Mouse (Mus musculus): Measurements from ENCODE around the gene Rpl22. TPM values are rescaled to one million over a fixed set of nuclear protein-coding genes. Genes with fewer than 3 reads are reported as not detected.

Rpl22 gene
- polyA plus RNA-seq (2015; fragmentation: Nextera tagmentation; extraction: Ambion mirVana), result 252 and 255 TPM in 2 replicates

DNA sequence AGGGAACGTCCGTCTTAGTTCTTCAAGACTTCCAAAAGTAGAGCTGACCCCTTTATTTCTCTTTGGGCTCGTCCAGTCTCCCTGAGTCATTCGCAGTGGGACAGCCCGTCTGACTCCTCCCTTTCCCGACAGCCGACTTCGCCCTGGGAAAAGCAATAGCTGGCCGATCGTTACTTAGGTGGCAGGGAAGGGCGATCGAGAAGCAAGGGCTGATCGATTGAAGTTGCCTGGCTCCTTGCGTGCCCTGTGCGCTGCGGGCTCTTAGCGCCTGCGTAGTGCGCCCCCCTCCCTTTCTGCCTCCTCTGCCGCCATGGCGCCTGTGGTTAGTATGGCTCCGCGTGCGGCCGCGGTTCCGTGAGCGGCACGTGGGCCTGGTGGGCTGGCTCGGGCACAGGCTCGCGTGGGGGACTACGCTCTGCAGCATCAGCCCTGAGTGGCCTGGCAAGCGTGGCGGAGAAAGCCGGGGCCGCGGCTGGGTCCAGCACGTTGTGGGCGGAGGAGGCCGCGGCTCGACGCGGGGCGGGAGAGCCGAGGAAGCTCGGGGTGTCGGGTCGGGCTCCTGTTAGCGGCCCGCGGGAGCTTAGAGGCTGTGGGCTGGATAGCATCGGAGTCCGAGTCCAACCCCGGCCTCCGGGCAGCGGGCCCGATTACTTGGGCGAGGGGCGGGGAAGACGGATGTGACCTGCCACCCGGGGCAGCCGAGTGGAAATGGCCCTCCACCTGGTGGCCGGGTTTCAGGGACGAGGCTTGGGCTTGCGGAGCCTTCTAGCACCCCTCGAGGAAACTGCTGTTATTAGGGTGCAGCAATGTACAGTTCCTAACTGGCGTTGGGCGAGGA is at the start of gene Rpl22:
Rpl22 (plus strand) TSS at position 169 of the 838 bp plus-strand sequence.

DNA sequence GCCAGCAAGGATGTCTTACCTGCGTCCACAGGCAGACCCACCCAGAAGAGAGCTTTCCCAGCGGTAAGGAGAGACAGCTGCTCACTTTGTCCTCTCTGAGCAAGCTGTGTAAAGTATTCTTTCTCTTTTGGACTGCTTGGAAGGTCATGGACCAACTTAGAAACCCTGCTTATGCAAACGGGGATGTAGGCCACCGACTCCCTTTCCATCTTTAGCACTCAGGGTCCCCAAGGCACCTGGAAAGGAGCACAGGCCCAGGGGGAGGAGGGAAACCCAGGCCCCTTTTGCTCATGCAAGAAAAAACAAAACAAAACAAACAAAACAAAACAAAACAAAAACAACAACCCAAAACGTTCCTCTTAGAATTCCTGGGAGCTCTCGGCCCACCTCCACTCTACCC is 34.0 kb upstream of the Rpl22 start, which contains the start of gene Hes3:
Hes3 (minus strand) TSS at position 101 of the 400 bp plus-strand sequence.

DNA sequence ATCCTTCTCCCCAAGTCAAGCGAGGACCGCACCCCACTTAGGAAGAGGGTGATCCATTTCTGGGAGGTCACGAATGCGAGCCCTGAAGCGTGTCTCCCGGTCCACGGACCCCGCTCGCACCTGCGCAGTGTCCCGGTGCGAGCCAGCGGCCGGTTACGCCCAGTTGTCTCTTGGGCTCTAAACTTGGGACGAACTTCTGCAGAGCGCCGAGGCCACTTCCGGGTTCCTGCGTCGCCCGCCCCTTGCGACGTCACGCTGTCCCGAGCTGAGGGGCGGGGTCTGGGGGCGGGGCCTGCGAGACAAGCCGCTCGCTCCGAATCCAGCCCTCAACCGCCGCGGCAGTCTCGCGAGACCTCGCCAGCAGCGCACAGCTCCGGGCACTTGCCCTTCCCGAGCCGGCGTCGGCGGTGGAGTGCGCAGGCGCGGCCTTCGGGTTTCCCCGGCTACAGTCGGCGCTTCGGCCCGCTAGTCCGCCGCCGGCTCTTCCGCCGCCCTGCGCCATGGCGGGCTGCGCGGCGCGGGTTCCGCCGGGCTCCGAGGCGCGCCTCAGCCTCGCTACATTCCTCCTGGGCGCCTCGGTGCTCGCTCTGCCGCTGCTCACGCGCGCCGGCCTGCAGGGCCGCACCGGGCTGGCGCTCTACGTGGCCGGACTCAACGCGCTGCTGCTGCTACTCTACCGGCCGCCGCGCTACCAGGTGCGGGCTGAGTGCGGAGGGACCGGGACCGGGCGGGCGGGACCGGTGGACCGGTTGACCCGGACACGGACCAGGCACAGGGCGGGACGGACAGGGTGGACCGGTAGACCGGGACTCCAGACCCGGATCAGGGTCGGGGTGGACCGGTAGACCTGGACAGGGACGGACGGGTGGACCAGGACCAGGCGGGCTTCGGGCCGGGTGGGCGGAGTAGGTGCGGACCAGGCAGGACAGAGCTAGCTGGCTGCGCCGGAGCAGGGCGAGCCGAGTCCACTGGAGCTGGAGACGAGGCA is 28.4 kb upstream of the Rpl22 start, which contains the start of gene Icmt:
Icmt (plus strand) TSS at position 354 of the 988 bp plus-strand sequence.

DNA sequence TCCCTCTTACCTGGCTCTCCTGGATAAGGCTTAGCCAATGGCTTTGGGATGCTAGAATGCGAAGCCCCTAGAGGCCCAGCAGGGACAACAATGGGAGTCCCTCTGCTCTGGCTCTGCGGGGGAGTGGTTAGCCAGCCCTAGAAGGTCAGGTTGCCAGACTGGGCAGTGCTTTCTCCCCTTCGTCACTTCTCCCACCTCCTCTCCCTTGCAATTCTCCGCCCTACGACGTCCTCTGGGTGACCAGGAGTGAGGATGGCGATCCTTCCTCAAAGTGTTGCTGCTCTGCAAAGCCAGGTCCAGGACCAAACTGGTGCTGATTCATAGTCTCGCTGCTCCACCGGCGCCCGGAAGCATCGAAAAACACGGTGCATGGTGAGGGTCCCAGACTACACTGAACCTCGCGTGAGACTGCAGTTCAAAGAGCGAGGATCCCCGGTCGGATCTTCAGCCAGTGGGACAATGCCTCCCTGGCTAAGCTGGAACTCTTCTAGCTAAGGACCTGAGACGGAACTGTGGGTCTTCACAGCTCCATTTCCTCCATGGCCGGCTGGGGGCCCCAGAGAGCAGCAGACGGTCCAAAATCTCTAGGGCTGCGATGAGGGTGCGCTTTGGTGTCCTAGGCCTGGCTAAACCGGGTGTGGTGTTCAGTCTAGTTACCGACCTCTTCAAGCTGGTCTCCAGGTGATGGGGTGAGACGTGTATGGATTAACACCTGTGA is 6.9 kb upstream of the Rpl22 start, which contains the start of gene Rnf207:
Rnf207 (minus strand) TSS at position 477 of the 718 bp plus-strand sequence.

DNA sequence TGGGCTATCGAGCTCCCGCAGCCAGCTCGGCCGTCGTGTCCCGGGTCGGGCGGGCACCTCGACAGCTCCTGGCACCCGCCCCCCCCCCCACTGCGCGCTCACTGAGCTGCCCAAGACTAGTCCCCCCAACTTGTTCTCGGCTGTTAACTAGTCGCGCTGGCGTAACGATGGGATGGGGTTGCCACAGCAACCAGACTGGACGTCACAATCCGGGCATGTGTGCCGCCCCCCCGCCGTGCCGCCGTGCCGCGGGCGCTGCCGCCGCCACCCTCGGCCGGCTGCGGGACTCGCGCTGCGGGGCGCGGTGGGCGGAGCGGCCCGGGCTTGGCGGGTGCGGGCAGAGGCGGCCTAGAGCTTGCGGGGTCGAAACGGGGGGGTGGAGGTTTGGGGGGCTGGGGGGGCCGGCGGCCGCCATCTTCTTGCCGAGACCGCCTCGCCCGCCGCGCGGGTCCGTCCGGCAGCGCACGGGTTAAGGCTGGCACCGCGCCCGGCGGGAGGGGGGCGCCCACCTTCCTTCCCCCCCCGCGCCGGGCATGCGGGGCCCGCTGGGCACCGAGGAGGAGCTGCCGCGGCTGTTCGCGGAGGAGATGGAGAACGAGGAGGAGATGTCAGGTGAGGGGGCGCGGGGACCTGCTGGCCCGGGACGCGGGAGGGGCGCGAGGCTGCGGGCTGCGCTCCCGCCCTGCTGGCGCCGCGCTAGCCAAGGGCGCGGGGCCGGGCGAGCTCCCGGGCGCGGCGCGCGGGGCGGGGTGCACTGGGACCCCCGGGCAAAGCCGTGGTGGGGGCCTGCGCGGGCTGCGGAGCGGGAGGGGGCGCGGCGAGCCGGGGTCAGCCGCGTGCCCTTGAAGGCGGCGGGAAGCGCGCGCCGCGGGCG is 13.1 kb downstream of the Rpl22 start, which contains the start of gene Chd5:
Chd5 (plus strand) TSS at position 233 of the 874 bp plus-strand sequence.

Other genes starting within 250 kb of the Rpl22 start
- 0.28 and 0.49 TPM in 2 replicates for gene Tnfrsf25, start 209.8 kb upstream of the Rpl22 start, polyA plus RNA-seq (2015; fragmentation: Nextera tagmentation; extraction: Ambion mirVana)
- gene Espn, start 173.4 kb upstream of the Rpl22 start, polyA plus RNA-seq (2015; fragmentation: Nextera tagmentation; extraction: Ambion mirVana), result 1.1 TPM in 2 replicates
- gene Hes2, start 166.9 kb upstream of the Rpl22 start, polyA plus RNA-seq (2015; fragmentation: Nextera tagmentation; extraction: Ambion mirVana), result not detected in 2 replicates
- gene Acot7, start 147.6 kb upstream of the Rpl22 start, polyA plus RNA-seq (2015; fragmentation: Nextera tagmentation; extraction: Ambion mirVana), result 21.3 and 23.8 TPM in 2 replicates
- 8.8 and 11.8 TPM in 2 replicates for gene Gpr153, start 51.5 kb upstream of the Rpl22 start, polyA plus RNA-seq (2015; fragmentation: Nextera tagmentation; extraction: Ambion mirVana)
- not detected in 2 replicates for gene Hes3, start 34.1 kb upstream of the Rpl22 start, polyA plus RNA-seq (2015; fragmentation: Nextera tagmentation; extraction: Ambion mirVana)
- 8.0 and 10.4 TPM in 2 replicates for gene Icmt, start 28.5 kb upstream of the Rpl22 start, polyA plus RNA-seq (2015; fragmentation: Nextera tagmentation; extraction: Ambion mirVana)
- gene Rnf207, start 6.7 kb upstream of the Rpl22 start, polyA plus RNA-seq (2015; fragmentation: Nextera tagmentation; extraction: Ambion mirVana), result 0.17 TPM in 1 of 2 replicates, not detected in the other
- 0.04 TPM in 1 of 2 replicates, not detected in the other for gene Chd5, start 12.9 kb downstream of the Rpl22 start, polyA plus RNA-seq (2015; fragmentation: Nextera tagmentation; extraction: Ambion mirVana)
- 0.36 and 0.40 TPM in 2 replicates for gene Nphp4, start 151.0 kb downstream of the Rpl22 start, polyA plus RNA-seq (2015; fragmentation: Nextera tagmentation; extraction: Ambion mirVana)
- 3.1 and 3.8 TPM in 2 replicates for gene Kcnab2, start 152.1 kb downstream of the Rpl22 start, polyA plus RNA-seq (2015; fragmentation: Nextera tagmentation; extraction: Ambion mirVana)